Mouse (Mus musculus) adrenal gland, adult (tissue): ENCODE results near the gene Klhl6.
A peak's percentile ranks its signal among the peaks of the same experiment; 100 is the strongest.

ENCODE experiments used
- DNase-seq, 2 experiments: peaks; one replicate each; pipeline ENCODE4 v3.0.0; 2022 to 2023; ENCODE audit warnings: low spot score in 1 of 2; ENCODE audit not compliant: inconsistent age in 2 of 2

Gene Klhl6

DNA sequence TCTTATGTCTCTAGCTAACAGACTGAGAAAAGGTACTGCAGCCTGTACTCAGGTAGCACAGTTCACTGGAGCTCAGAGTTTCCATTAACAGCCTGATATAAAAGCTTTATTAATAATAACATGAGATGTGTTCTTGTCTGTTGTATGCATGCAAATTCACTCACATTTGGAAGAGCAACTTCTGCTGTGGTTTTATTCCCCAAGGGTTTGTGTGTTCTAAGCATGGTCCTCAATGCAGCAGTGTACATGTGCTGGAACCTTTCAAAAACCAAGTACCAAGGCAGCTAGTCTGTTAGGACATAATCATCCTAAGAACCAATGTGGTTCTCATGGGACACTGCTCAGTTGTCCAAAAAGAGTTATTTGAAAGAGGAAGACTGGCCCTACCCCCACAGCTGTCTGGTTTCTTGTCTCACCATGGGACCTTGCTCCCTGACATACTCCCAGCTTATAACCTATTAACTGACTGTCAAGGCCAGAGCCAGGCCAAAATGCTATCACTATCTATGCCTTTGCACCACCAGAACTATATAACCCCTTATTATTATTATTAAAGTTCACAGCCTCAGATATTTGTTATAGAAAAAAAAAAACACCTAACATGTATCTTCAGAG is 10.0 kb downstream of the Klhl6 start:
- no peak for DNase-seq

DNA sequence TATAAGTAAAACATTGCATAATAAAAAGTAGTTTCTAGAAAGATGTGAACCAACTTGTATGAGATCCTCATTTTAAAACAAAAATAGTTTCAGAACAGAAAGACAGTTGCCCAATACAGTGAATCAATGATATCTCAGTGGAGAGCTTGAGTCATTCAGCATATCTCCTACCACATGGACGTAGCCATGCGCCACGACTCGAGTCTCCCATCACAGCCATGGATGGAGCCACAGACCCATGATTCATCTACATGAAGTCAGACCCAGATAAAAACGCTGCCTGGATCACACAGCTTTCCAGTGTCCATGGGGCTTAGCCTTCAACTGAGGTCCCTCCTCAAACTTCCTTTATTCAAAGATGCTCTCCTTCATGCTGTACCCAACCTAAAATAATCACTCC is 13.3 kb downstream of the Klhl6 start:
- no peak for DNase-seq

DNA sequence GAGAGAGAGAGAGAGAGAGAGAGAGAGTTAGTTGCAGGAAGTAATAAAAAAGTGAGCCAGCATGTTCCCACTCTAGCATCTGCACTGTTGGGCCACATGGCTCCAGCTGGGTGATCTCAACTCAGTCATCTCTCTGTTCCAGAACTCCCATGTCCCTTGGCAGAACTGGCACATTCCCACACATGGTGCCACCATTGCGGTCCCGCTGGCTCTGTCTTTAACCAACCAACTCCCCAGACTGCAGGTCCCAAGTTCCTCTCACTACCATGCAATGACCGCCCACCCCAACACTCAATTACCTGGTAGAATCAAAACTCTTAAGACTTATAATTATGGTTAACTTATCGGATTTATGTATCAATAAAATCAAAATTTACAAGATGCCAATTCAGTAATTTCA is 14.2 kb downstream of the Klhl6 start:
- DNase-seq = no peak

DNA sequence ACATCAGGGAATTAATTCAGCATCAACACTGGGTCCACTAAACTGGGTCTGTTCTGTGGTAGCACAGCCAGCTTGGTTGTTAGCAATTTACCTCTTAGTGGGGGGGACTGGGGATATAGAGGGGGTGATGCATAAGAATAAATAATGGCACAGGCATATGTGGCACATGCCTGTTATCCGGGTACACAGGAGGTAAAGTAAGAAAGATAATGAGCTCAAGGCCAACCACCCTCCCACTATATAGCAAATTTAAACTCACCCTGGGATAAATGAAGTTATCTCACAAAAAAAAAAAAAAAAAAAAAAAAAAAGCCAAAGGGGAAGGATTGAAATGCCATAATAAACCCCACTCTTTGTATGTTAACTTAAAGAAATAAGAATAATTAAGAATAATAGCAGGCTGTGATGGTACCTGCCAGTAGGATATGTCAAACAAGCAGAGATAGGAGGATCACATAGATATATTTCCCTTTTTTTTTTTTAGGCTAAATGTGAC is 14.9 kb downstream of the Klhl6 start:
- DNase-seq = no peak

DNA sequence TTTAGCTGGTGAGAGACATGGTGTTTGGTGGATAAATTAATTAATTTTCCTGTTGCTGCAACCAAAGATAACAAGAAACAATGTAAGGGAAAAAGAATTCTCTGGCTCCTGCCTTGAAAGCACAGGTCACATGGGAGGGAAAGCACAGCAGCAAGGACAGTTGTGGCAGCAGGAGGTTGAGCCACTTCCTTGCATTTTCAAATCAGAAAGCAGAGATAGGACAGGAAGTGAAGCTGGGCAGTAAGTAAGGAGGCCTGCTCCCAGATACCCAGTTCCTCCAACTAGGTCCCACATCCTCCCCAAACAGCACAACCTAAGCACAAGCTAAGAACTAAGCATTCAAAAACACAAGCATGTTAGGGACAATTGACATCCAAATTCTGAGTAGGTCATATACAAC is 15.9 kb downstream of the Klhl6 start:
- no peak for DNase-seq

DNA sequence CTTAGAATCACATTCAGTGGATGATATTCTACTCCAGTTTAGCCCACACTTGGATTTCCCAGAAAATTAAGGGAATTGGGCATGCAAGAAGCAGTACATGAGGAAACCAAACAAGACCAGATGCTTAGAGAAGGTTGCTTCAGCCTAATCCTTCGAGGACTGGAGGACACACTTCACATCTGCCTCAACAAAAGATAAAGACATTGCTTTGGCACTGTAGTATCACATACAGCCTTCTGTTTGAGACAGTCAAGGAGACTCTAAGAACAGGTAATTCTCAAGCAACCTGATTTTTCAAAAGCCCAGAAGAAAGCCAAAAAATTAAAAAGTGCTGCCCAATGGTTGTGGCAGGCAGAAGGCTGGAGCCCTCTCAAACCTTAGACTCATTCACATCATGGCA is 16.4 kb downstream of the Klhl6 start:
- DNase-seq = no peak

DNA sequence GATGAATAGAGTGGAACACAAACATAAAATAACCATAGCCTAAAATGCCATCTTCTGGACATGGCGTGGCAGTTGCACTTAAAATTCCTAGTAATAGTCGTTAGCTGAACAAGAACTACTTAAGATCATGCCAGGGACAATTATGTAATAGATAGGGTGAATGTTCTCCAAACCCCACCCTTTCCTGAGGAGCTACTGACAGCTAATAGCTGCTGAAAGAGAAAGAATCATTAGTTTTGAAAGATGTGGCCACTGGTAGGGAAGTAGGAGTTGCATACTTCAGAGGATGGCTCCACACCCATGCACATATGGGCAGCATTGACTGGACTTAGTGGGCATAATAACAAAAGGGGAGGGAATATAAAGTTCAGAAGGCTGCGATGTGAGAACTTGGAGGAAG is 19.9 kb downstream of the Klhl6 start:
- DNase-seq = no peak

DNA sequence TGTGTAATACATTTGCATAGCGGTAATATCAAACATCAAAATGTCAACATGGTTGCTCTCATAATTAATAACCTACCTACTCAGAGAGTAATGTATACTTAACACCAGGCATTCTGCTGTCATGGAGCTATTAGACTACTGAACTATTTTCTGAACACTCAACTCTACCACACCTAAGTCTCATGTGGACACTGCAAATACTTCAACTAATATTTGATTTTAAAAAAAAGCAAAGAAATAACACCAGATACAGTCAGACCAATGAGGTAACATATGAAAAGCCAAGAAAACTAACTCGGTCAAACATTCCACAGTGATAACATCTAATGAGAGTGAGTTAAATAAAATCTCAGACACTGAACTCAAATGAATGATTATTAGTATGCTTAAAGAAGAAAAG is 21.8 kb downstream of the Klhl6 start:
- no peak for DNase-seq

DNA sequence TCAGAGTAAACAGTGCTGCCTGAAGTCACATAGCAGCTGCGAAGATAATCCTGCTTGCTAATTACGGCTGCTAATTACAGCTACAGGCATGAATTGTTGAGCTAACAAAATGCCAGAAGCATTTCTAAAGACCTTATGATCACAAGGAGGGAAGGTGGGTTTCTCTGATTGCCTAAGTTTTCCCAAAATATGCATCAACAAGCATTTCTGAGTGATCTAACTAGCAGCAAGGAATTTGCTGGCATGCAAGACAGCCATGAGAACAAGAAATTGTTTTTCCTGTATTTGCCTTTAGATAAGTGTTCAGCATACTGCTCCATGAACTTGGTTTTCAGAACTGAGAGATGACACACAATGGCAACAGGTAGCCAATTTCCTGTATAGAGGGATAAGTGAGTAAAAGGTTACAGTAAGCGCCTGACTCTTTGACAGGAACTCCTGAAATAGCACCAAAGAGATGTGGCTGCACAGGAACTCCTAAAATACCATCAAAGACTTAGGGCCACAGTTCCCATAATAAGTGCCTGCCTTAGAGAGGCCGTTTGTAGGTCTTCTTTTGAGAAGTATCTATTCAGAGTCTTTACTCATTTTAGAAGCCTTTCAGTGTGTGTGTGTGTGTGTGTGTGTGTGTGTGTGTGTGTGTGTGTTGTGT is 22.3 kb downstream of the Klhl6 start:
- no peak for DNase-seq

DNA sequence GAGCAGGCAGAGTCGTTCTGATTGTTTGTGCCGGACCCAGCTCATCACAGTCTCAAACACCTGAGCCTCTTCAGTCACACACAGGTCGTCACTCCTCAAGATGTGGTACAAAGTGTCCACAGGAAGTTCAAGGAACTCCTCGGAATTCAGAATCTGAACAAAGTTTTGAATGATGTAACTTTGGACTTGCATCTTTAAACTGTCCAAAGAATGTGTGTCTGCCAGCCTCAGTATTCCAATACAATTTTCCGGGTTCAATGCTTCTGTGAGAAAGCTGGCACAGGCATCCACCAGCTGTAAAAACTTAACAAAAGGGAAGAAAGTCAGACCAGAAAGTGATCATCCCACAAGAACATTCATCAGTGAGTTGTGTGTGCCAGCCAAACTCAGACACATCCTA is 25.8 kb downstream of the Klhl6 start:
- no peak for DNase-seq

DNA sequence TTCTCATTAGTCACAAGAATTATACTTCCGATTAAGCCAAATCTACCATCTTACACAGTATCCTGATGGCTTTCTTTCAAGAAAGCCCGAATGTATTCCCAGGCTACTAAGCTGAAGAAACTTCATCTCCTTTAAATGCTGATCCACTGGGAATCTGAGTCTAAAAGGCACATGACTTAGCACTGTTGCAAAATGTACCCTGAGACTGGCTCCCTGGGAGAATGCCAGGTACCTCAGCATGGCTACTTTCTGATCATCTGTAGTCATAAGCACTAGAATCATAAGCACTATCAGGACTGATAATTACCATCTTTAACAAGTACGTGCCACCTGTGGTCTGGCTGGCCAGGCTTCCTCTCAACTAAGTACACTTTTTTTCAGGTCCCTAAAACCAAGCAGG is 35.5 kb downstream of the Klhl6 start:
- peak in 1 of 2 experiments; percentile 40 for DNase-seq

DNA sequence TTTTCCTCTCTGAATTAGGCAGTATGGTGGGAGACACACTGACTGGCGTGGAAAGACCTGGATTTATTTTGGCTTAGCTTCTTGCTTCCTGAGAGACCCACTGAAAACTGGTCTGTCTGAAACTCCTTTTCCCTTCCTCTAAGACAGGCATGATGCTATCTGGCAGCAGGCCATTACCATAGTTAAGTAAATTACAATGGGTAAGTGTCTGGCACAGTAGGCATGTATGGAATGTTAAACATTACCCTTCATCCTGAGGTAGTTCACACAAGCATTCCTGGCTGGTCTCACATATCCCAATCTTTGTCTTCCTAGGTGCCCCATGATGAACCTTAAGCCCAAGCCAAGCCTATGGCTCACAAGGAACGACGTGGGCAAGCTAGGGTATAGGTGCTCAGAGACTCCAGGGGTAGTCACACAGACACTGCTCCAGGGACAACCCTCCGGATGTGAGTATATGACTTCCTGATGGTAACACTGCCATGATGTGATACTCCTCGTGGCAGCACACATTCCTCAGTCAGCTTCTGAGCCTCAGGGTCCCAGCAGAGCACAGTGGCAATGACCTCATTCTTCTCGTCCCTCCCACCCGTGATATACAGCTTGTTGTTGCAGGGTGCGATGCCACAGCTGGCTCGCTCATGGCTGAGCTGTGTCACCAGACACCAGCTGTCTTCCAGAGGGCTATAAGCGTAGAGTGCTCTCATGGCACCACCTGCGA is 36.1 kb downstream of the Klhl6 start:
- peak in 1 of 2 experiments; percentile 20 for DNase-seq

DNA sequence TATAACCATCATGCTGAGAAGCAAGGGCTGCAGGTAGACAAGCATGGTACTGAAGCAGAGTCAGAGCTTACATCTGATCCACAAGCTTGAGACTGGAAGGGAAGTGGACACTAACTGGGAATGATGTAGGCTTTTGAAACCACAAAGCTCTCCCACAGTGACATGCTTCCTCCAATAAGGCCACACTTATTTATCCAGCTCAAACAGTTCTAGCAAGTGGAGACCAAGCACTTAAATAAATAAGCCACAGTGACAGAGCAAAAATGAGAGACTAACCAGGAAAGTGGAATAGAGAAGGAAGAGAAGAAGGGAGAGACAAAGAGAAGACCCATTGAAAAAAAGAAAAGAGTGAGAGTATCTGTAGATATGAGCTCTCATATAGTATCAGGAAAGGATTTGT is 62.0 kb downstream of the Klhl6 start:
- no peak for DNase-seq

DNA sequence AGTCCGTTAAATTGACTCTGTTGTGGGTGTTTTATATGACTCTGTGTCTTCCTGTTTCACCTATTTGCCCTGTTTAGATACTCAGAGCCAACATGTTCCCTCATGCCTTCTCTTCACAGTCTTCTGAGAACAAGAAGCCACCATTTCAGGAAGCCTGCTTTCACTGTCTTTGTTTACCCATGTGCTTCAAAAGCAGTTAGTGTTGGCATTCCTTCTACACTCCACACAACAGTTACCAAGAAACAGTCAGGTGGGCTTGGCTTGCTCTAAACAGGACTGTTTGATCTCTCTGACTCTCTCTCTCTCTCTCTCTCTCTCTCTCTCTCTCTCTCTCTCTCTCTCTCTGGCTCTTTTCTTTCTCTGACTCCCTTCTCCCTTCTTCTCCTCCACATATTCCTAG is 64.6 kb downstream of the Klhl6 start:
- DNase-seq = no peak

DNA sequence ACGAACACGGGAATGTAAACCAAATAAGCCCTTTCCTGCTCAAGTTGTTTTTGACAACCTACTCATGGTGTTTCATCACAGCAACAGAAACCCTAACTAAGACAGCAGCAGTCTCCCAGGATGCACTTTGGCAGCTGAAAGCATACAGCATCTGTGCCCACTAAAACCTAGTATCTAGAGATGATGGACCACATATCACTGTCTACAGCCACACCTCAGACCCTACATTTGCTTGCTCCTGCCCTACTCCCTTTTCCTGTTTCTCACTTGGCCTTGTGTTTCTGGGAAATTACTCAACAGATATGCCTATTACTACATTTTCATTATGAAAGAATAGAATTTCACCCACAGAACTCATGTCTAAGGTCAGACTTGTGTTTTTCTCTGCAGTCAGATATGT is 70.3 kb downstream of the Klhl6 start:
- DNase-seq = peak in 1 of 2 experiments; percentile 49

DNA sequence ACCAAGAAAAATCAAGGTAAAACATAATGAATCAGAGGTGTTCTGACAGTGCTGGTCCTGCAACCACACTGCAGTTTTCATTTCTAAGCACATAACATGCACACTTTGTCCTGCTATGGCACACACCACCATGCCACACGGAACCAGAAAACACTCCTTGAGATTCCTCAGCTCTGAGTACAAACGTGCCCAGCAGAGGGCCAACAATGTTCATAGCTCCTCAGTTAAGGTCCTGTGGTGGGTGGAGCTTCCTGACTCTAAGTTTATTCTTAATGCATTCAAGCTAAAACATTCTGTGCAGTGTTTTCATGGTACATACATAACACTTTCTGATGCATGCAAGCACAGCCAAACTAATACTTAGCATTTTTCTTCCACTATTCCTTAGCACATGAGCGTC is 74.5 kb downstream of the Klhl6 start:
- no peak for DNase-seq

DNA sequence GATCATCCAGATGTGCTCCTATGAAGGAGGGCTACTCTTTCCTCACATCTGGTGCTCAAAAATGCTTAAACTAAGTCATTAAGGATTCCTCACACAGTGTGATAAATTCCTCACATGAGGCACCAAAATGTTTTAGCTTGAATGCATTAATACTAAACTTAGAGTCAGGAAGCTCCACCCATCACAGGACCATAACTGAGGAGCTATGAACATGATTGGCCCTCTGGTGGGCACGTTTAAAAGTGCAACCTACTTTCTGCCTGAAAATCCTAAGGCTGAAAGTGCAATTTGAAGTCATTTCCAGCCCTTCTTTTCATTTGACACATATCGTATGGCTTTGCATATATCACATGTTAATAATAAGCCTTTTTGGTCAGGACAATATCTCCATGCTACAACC is 75.7 kb downstream of the Klhl6 start:
- DNase-seq = peak in 1 of 2 experiments; percentile 70

DNA sequence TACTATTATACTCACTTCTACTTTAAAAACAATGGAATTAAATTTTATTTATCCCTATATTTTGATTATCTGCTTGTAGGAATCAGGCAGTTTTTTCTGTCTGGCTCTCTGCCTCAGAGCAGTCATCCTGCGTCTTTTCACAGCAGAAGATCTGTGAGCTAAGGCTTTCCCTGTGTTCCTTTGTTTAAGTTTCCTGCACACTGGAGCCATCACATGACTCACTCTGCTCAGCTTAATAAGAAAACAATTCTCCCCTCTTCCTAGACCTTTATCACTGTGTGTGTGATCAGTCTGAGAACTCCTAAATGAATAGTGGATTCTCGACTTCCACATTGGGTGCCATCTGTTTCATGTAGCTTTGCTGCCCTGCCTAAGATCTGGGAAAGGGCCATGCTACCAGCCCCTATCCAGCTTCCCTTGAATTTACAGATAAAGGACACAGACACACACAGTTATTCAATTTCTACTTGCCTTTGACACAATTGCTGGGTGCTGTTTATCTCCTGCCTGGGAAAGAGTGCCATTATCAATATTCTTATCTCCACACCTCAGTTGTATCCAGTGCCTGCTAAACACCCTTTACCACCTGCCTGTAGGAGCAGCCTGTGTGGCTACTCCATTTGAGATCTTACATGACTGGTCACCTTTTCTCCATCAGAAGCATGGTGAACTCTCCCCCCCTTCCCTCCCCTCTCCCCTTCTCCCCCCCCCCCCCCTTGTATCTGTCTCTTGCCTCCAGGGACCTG is 77.9 kb downstream of the Klhl6 start:
- DNase-seq = no peak

DNA sequence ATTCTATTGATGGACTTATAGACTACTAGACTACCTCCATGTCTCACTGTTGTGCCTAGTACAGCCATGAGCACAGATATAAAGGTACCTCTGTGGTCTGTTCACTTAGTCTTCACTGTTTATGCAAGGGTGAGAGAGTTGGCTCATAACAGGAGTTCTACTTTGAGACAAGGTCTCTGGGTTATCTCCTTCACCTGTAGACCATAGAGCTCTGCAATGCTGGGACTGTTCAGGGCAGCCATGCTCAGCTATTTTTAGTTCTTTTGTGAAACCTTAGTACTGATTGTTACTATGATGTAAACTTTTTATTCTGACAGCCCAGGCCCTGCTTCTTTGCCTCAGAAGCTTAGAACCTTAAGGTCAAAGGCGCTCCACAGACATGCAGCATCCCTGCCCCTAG is 79.0 kb downstream of the Klhl6 start:
- DNase-seq = no peak
